Mouse (Mus musculus): ENCODE measurements around the gene Prm3.
A peak's percentile ranks its signal among the peaks of the same experiment; 100 is the strongest.
"Not testable (repeated sequence)": the region's sequence is repeated elsewhere in the genome, so short reads cannot be mapped to it uniquely, and the experiment has no call there.

The Prm3 gene

GRCm38 (mm10) chr16:10790702-10791101, at the start of gene Prm3:
Gene Prm3 (minus strand): TSS chr16:10790914.
- DNase-seq = no peak

- DNase-seq = no peak
These were observed 49.3 kb upstream of the Prm3 start for GRCm38 (mm10) chr16:10840018-10840417.

GRCm38 (mm10) chr16:10838487-10839245, 48.0 kb upstream of the Prm3 start:
- no peak for DNase-seq

GRCm38 (mm10) chr16:10837903-10838302, 47.2 kb upstream of the Prm3 start:
- no peak for DNase-seq

- no peak for DNase-seq
These were observed 46.5 kb upstream of the Prm3 start for GRCm38 (mm10) chr16:10837250-10837649.

- peak; percentile 34 for DNase-seq
These were observed 45.7 kb upstream of the Prm3 start for GRCm38 (mm10) chr16:10836388-10836787.

- peak; percentile 85 for DNase-seq
These were observed 44.3 kb upstream of the Prm3 start, which contains the start of gene Rmi2 for GRCm38 (mm10) chr16:10834911-10835587. Gene Rmi2 (plus strand): TSS chr16:10835059.

- peak; percentile 46 for DNase-seq
These were observed 43.8 kb upstream of the Prm3 start for GRCm38 (mm10) chr16:10834542-10834910.

GRCm38 (mm10) chr16:10828461-10828805, 37.7 kb upstream of the Prm3 start:
- DNase-seq = no peak

- DNase-seq = no peak
These were observed 37.2 kb upstream of the Prm3 start for GRCm38 (mm10) chr16:10827766-10828460.

- DNase-seq = no peak
These were observed 36.6 kb upstream of the Prm3 start for GRCm38 (mm10) chr16:10827269-10827668.

- no peak for DNase-seq
These were observed 35.1 kb upstream of the Prm3 start for GRCm38 (mm10) chr16:10825840-10826239.

- DNase-seq = no peak
These were observed 33.8 kb upstream of the Prm3 start for GRCm38 (mm10) chr16:10824536-10824935.

GRCm38 (mm10) chr16:10821387-10821786, 30.7 kb upstream of the Prm3 start:
- DNase-seq = no peak

- no peak for DNase-seq
These were observed 29.3 kb upstream of the Prm3 start for GRCm38 (mm10) chr16:10819966-10820365.

GRCm38 (mm10) chr16:10818579-10819135, 27.9 kb upstream of the Prm3 start:
- no peak for DNase-seq

- no peak for DNase-seq
These were observed 24.1 kb upstream of the Prm3 start for GRCm38 (mm10) chr16:10814864-10815263.

GRCm38 (mm10) chr16:10813726-10814125, 23.0 kb upstream of the Prm3 start:
- DNase-seq = no peak

GRCm38 (mm10) chr16:10812865-10813371, 22.2 kb upstream of the Prm3 start, which contains the start of gene Gm11172:
Gene Gm11172 (plus strand): TSS chr16:10812915.
- no peak for DNase-seq

- no peak for DNase-seq
These were observed 19.7 kb upstream of the Prm3 start for GRCm38 (mm10) chr16:10810376-10810775.

- DNase-seq = no peak
These were observed 15.2 kb upstream of the Prm3 start, which contains the start of gene Prm1 for GRCm38 (mm10) chr16:10805789-10806527. Gene Prm1 (minus strand): TSS chr16:10805839.

GRCm38 (mm10) chr16:10802420-10802819, 11.7 kb upstream of the Prm3 start:
- DNase-seq = not testable (repeated sequence)

Data from cerebellum, adult 9-10 months (tissue).